Mouse (Mus musculus): ENCODE measurements around the gene Uba1y. TPM values are rescaled to one million over a fixed set of nuclear protein-coding genes. Genes with fewer than 3 reads are reported as not detected.
A peak's percentile ranks its signal among the peaks of the same experiment; 100 is the strongest.

The Uba1y gene
- total and polyA plus RNA-seq, 3 experiments = not detected

- no peak for DNase-seq (ENCODE audit: extremely low read depth)
- H3K79me2 ChIP-seq (replicated peaks; ENCODE audit: control insufficient read depth, extremely low read depth, insufficient read depth, poor library complexity, severe bottlenecking) = no peaks in the 10 kb centered on the region
- H3K4me2 ChIP-seq (ENCODE audit: insufficient read depth, low read depth, poor library complexity, severe bottlenecking) = no peak overlapping the region; the same call in 1 of the 2 replicates
- no peak overlapping the region for H3K4me3 ChIP-seq (replicated peaks in 1 of 3; ENCODE audit: low read depth in 2 of 3, low read length in 2 of 3, poor library complexity in 1 of 3)
- no peak for TF ChIP-seq HCFC1 (IDR thresholded peaks at IDR 0.05; ENCODE audit: low read depth, low read length)
- peak; percentile 38 for TF ChIP-seq SMC3 (IDR thresholded peaks at IDR 0.05; ENCODE audit: low read depth, low read length)
- no peak for TF ChIP-seq BHLHE40 (IDR thresholded peaks at IDR 0.05; ENCODE audit: low read depth, low read length)
- TF ChIP-seq CTCF (conservative IDR thresholded peaks at IDR 0.05 in 1 of 2, IDR thresholded peaks at IDR 0.05 in 1 of 2; ENCODE audit: low read depth in 2 of 2, low read length in 2 of 2) = peak in 1 of 2 experiments; percentile 59; a peak in 2 of 4 replicates
- TF ChIP-seq ZKSCAN1 (IDR thresholded peaks at IDR 0.05; ENCODE audit: borderline replicate concordance, low read depth, low read length) = no peak
- TF ChIP-seq MAFK (IDR thresholded peaks at IDR 0.05; ENCODE audit: insufficient replicate concordance, low read length) = no peak
- peak; percentile 41 for TF ChIP-seq RAD21 (IDR thresholded peaks at IDR 0.05; ENCODE audit: low read depth, low read length)
- H3K27ac ChIP-seq (ENCODE audit: insufficient read depth, low read depth) = no peak overlapping the region
- H3K27me3 ChIP-seq (replicated peaks) = no peaks in the 10 kb centered on the region
- no peaks in the 10 kb centered on the region for H3K4me1 ChIP-seq (ENCODE audit: control insufficient read depth in 1 of 2, insufficient read depth in 2 of 2)
- H3K9me3 ChIP-seq (replicated peaks; ENCODE audit: low read length) = no peaks in the 10 kb centered on the region
- dilution Hi-C loops (cut with MboI; ENCODE audit: extremely low pct_ligation_motif_present, extremely low pct_unique_long_range_greater_than_20kb, low sequenced_read_pairs) = no loop called here
- H3K9ac ChIP-seq (ENCODE audit: insufficient read depth, low read depth) = no peak overlapping the region
- in situ Hi-C loops (cut with MboI; ENCODE audit: low pct_ligation_motif_present, low pct_unique_long_range_greater_than_20kb, low sequenced_read_pairs) = no loop called here
- H3K36me3 ChIP-seq (replicated peaks in 1 of 2; ENCODE audit: control insufficient read depth in 1 of 2, insufficient read depth in 1 of 2, low read length in 1 of 2) = no peaks in the 10 kb centered on the region
These were observed 54.6 kb downstream of the Uba1y start for GRCm38 (mm10) chrY:872855-873549.

Other genes starting within 250 kb of the Uba1y start
- gene Zfy1, start 21.2 kb upstream of the Uba1y start, total RNA-seq (2012; rRNA removed) = not detected in 2 replicates
- gene Zfy1, start 21.2 kb upstream of the Uba1y start, total RNA-seq (2014; rRNA removed) = not detected in 2 replicates
- not detected in 2 replicates for gene Zfy1, start 21.2 kb upstream of the Uba1y start, polyA plus RNA-seq (2012; ENCODE audit: insufficient read length, low read depth)
- 14.2 and 16.0 TPM in 2 replicates for gene Kdm5d, start 79.1 kb downstream of the Uba1y start, total RNA-seq (2012; rRNA removed)
- 14.3 and 16.7 TPM in 2 replicates for gene Kdm5d, start 79.1 kb downstream of the Uba1y start, total RNA-seq (2014; rRNA removed)
- gene Kdm5d, start 79.1 kb downstream of the Uba1y start, polyA plus RNA-seq (2012; ENCODE audit: insufficient read length, low read depth) = 15.4 and 16.8 TPM in 2 replicates
- 42.9 and 47.5 TPM in 2 replicates for gene Eif2s3y, start 191.9 kb downstream of the Uba1y start, total RNA-seq (2012; rRNA removed)
- gene Eif2s3y, start 191.9 kb downstream of the Uba1y start, total RNA-seq (2014; rRNA removed) = 108 and 133 TPM in 2 replicates
- 68.3 and 81.3 TPM in 2 replicates for gene Eif2s3y, start 191.9 kb downstream of the Uba1y start, polyA plus RNA-seq (2012; ENCODE audit: insufficient read length, low read depth)

Measured in CH12.LX (cell line).